Mouse (Mus musculus): ENCODE data around the gene Pigq. TPM values are rescaled to one million over a fixed set of nuclear protein-coding genes. Genes with fewer than 3 reads are reported as not detected.

Pigq gene
- polyA plus RNA-seq (2021; fragmentation: Nextera tagmentation) = 94.5 and 96.0 TPM in 2 replicates
- long read RNA-seq, experiment 1, transcript Pigq-201 (11 exons, 3,173 nt) = major isoform, 246 of 369 reads
- long read RNA-seq, experiment 1, transcript Pigq-209 (4 exons, 1,835 nt) = minor isoform, 6 of 369 reads
- long read RNA-seq, experiment 1, partial matches to known transcripts = 20 of 369 reads
- long read RNA-seq, experiment 1, other reads (novel, unspliced or antisense) = 87 of 369 reads
- long read RNA-seq, experiment 2, transcript Pigq-201 (11 exons, 3,173 nt) = major isoform, 14 of 49 reads
- long read RNA-seq, experiment 2, partial matches to known transcripts = 3 of 49 reads
- long read RNA-seq, experiment 2, other reads (novel, unspliced or antisense) = 28 of 49 reads

GRCm38 (mm10) chr17:25944366-25945163, at the start of gene Pigq, which contains the start of gene Nhlrc4:
Pigq (minus strand) TSS chr17:25944936.
Nhlrc4 (minus strand) TSS chr17:25944961.

GRCm38 (mm10) chr17:25985306-25986294, 40.9 kb upstream of the Pigq start, which contains the start of gene Capn15:
Capn15 (minus strand) TSS chr17:25985796.

GRCm38 (mm10) chr17:25951803-25952623, 7.3 kb upstream of the Pigq start, which contains the start of gene A930017K11Rik:
A930017K11Rik (minus strand) TSS chr17:25952565.

GRCm38 (mm10) chr17:25919144-25919785, 25.5 kb downstream of the Pigq start, which contains the start of gene Rab40c:
Rab40c (minus strand) TSS chr17:25919727.

GRCm38 (mm10) chr17:25880196-25880910, 64.4 kb downstream of the Pigq start, which contains the start of gene Wfikkn1:
Wfikkn1 (minus strand) TSS chr17:25880858.

Other genes with a start within 250 kb of the Pigq start
- 835 and 992 TPM in 2 replicates for gene Gng13, start 227.8 kb downstream of the Pigq start, polyA plus RNA-seq (2021; fragmentation: Nextera tagmentation)
- 0.97 and 1.5 TPM in 2 replicates for gene Chtf18, start 217.5 kb downstream of the Pigq start, polyA plus RNA-seq (2021; fragmentation: Nextera tagmentation)
- 59.3 and 64.4 TPM in 2 replicates for gene Rpusd1, start 217.3 kb downstream of the Pigq start, polyA plus RNA-seq (2021; fragmentation: Nextera tagmentation)
- 0.20 and 0.21 TPM in 2 replicates for gene Mslnl, start 208.9 kb downstream of the Pigq start, polyA plus RNA-seq (2021; fragmentation: Nextera tagmentation)
- 0.72 and 1.0 TPM in 2 replicates for gene Msln, start 190.6 kb downstream of the Pigq start, polyA plus RNA-seq (2021; fragmentation: Nextera tagmentation)
- 27.4 and 37.4 TPM in 2 replicates for gene Narfl, start 171.2 kb downstream of the Pigq start, polyA plus RNA-seq (2021; fragmentation: Nextera tagmentation)
- 114 and 123 TPM in 2 replicates for gene Haghl, start 159.3 kb downstream of the Pigq start, polyA plus RNA-seq (2021; fragmentation: Nextera tagmentation)
- gene Ccdc78, start 158.4 kb downstream of the Pigq start, polyA plus RNA-seq (2021; fragmentation: Nextera tagmentation) = 0.31 and 0.39 TPM in 2 replicates
- gene Fam173a, start 152.0 kb downstream of the Pigq start, polyA plus RNA-seq (2021; fragmentation: Nextera tagmentation) = 147 and 187 TPM in 2 replicates
- 4.0 and 5.4 TPM in 2 replicates for gene AC134908.4, start 149.3 kb downstream of the Pigq start, polyA plus RNA-seq (2021; fragmentation: Nextera tagmentation)
- gene Metrn, start 147.8 kb downstream of the Pigq start, polyA plus RNA-seq (2021; fragmentation: Nextera tagmentation) = 11.7 and 12.8 TPM in 2 replicates
- 213 and 331 TPM in 2 replicates for gene Fbxl16, start 135.9 kb downstream of the Pigq start, polyA plus RNA-seq (2021; fragmentation: Nextera tagmentation)
- gene Wdr24, start 121.3 kb downstream of the Pigq start, polyA plus RNA-seq (2021; fragmentation: Nextera tagmentation) = 12.1 and 16.0 TPM in 2 replicates
- 31.5 and 33.5 TPM in 2 replicates for gene Jmjd8, start 116.1 kb downstream of the Pigq start, polyA plus RNA-seq (2021; fragmentation: Nextera tagmentation)
- gene Stub1, start 111.5 kb downstream of the Pigq start, polyA plus RNA-seq (2021; fragmentation: Nextera tagmentation) = 348 and 416 TPM in 2 replicates
- 10.7 and 55.8 TPM in 2 replicates for gene Rhbdl1, start 107.6 kb downstream of the Pigq start, polyA plus RNA-seq (2021; fragmentation: Nextera tagmentation)
- 1.4 and 5.1 TPM in 2 replicates for gene Gm20683, start 103.2 kb downstream of the Pigq start, polyA plus RNA-seq (2021; fragmentation: Nextera tagmentation)
- gene Rhot2, start 100.1 kb downstream of the Pigq start, polyA plus RNA-seq (2021; fragmentation: Nextera tagmentation) = 7.3 and 8.2 TPM in 2 replicates
- gene Wdr90, start 83.4 kb downstream of the Pigq start, polyA plus RNA-seq (2021; fragmentation: Nextera tagmentation) = 1.5 and 2.0 TPM in 2 replicates
- 35.6 and 38.4 TPM in 2 replicates for gene Mcrip2, start 76.2 kb downstream of the Pigq start, polyA plus RNA-seq (2021; fragmentation: Nextera tagmentation)
- gene Mettl26, start 69.9 kb downstream of the Pigq start, polyA plus RNA-seq (2021; fragmentation: Nextera tagmentation) = 65.7 and 79.7 TPM in 2 replicates
- 0.06 and 0.07 TPM in 2 replicates for gene Wfikkn1, start 64.1 kb downstream of the Pigq start, polyA plus RNA-seq (2021; fragmentation: Nextera tagmentation)
- gene Rab40c, start 25.2 kb downstream of the Pigq start, polyA plus RNA-seq (2021; fragmentation: Nextera tagmentation) = 8.7 and 18.7 TPM in 2 replicates
- 0.26 and 0.48 TPM in 2 replicates for gene Nhlrc4, start within 50 bp of the Pigq start, polyA plus RNA-seq (2021; fragmentation: Nextera tagmentation)
- gene A930017K11Rik, start 7.6 kb upstream of the Pigq start, polyA plus RNA-seq (2021; fragmentation: Nextera tagmentation) = 0.49 and 0.78 TPM in 2 replicates
- 9.2 and 14.4 TPM in 2 replicates for gene Capn15, start 40.9 kb upstream of the Pigq start, polyA plus RNA-seq (2021; fragmentation: Nextera tagmentation)
- 7.5 and 13.3 TPM in 2 replicates for gene Rab11fip3, start 124.6 kb upstream of the Pigq start, polyA plus RNA-seq (2021; fragmentation: Nextera tagmentation)
- 39.5 and 46.4 TPM in 2 replicates for gene Decr2, start 145.4 kb upstream of the Pigq start, polyA plus RNA-seq (2021; fragmentation: Nextera tagmentation)
- 6.0 and 6.4 TPM in 2 replicates for gene Nme4, start 150.7 kb upstream of the Pigq start, polyA plus RNA-seq (2021; fragmentation: Nextera tagmentation)
- 3.1 TPM in 2 replicates for gene Tmem8, start 168.4 kb upstream of the Pigq start, polyA plus RNA-seq (2021; fragmentation: Nextera tagmentation)
- gene Mrpl28, start 178.6 kb upstream of the Pigq start, polyA plus RNA-seq (2021; fragmentation: Nextera tagmentation) = 164 and 186 TPM in 2 replicates
- gene Axin1, start 193.8 kb upstream of the Pigq start, polyA plus RNA-seq (2021; fragmentation: Nextera tagmentation) = 2.6 and 2.9 TPM in 2 replicates

All from left cerebral cortex, adult 6 months (tissue).